Mouse (Mus musculus) olfactory bulb, adult 2 months (tissue): ENCODE data around the gene Ndufs2.

ENCODE experiments used
- CTCF ChIP-seq: fragments of 200-500 bp; IDR thresholded peaks from 2 replicates; pipeline ENCODE4 v1.5.1; 2012; ENCODE audit warnings: low read depth, mild to moderate bottlenecking, low read length, moderate library complexity; ENCODE audit not compliant: insufficient read depth
- POLR2A ChIP-seq: fragments of 200-500 bp; IDR thresholded peaks from 2 replicates; pipeline ENCODE4 v1.6.1; 2012; ENCODE audit warnings: mild to moderate bottlenecking, low read depth, low read length, moderate library complexity; ENCODE audit not compliant: insufficient read depth

DNA sequence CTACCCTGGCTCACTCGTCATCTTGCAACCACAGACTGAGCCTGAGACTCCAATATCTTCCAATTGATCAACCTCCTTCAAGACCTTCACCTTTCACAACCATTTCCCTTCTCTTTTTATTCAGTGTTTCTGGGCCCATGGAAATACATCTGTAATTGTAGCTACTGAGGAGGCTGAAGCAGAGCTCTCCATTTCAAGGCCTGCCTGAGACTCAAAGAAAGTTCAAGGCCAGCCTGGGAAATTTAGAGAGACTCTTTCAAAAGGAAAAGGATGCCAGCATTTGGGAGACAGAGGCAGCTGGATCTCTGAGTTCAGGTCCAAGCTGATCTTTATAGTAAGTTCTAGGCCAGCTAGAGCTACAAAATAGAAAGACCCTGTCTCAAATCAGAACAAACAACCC lies 23.3 kb downstream of the Ndufs2 start:
- no peak for TF ChIP-seq POLR2A
- TF ChIP-seq CTCF = no peak
